Mouse (Mus musculus) lung, postnatal 0 days (tissue): Measurements from ENCODE around the gene Ctsg.

Source experiments
- CTCF ChIP-seq: IDR thresholded peaks from 2 replicates; pipeline ENCODE4 v1.5.1; 2016; ENCODE audit warnings: antibody characterized with exemption, mild to moderate bottlenecking
- EP300 ChIP-seq: IDR thresholded peaks from 2 replicates; pipeline ENCODE4 v1.6.1; 2016; ENCODE audit warnings: antibody characterized with exemption, mild to moderate bottlenecking, control low read depth

DNA sequence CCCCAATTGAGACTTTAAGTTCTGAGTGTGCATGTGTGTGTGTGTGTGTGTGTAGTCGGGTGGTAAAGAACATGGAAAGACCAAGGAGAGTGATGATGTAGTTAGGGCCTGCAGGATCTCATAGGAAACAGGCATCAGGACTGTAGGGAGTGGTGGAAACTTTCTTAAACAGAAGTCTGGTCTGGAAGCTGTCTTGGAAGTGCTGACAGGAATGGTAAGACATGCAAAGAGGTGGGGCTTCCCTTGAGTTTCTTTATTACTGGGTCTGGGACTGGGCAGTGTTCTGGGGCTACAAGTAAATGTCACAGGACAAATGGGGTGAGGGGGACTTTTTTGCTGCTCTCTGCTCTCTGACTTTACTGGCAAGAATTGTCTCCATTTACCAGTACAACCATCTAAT lies 4.8 kb downstream of the Ctsg start:
- TF ChIP-seq EP300 (no peak), CTCF (no peak)
